Mouse (Mus musculus) C2C12 (cell line): ENCODE data around the gene Il16.

Experiments
- CEBPB ChIP-seq: IDR thresholded peaks from one replicate; pipeline ENCODE4 v1.6.1; 2011; ENCODE audit warnings: low read depth, mild to moderate bottlenecking, control low read depth, moderate library complexity
- CTCF ChIP-seq: IDR thresholded peaks from one replicate; pipeline ENCODE4 v1.5.1; 2011; ENCODE audit not compliant: control insufficient read depth, insufficient read depth, insufficient read length
- MAX ChIP-seq: IDR thresholded peaks from one replicate; pipeline ENCODE4 v1.6.1; 2011; ENCODE audit warnings: mild to moderate bottlenecking, control low read depth
- MYOD1 ChIP-seq: IDR thresholded peaks from one replicate; pipeline ENCODE4 v1.6.1; 2011; ENCODE audit warnings: low read depth; ENCODE audit not compliant: control insufficient read depth, insufficient read length
- USF1 ChIP-seq: IDR thresholded peaks from one replicate; pipeline ENCODE4 v1.6.1; 2011; ENCODE audit warnings: low read depth, mild to moderate bottlenecking, control low read depth, moderate library complexity

- TF ChIP-seq USF1 (no peak), CTCF (no peak), CEBPB (no peak), MAX (no peak), MYOD1 (no peak)
These were observed 77.4 kb downstream of the Il16 start for GRCm38 (mm10) chr7:83667936-83668645.
